Mouse (Mus musculus) embryonic fibroblast, embryonic 13.5 days (primary cell): Measurements from ENCODE around the gene Mgat4a. TPM values are rescaled to one million over a fixed set of nuclear protein-coding genes. Genes with fewer than 3 reads are reported as not detected.

Source experiments
- H3K27ac ChIP-seq: 2 replicates; pipeline ENCODE4 v1.5.1; 2012; ENCODE audit warnings: low read length, control low read depth, inconsistent platforms; ENCODE audit not compliant: insufficient read depth
- H3K4me1 ChIP-seq: 2 replicates; pipeline ENCODE4 v1.6.1; 2011; ENCODE audit warnings: low read length; ENCODE audit not compliant: control insufficient read depth, insufficient read depth
- H3K4me3 ChIP-seq: 2 replicates; pipeline ENCODE4 v1.5.1; 2011; ENCODE audit warnings: mild to moderate bottlenecking, control low read depth, low read length; ENCODE audit not compliant: insufficient read depth
- CTCF ChIP-seq: IDR thresholded peaks from 2 replicates; pipeline ENCODE4 v1.5.1; 2011; ENCODE audit warnings: mild to moderate bottlenecking, control low read depth, low read length, moderate library complexity, borderline replicate concordance; ENCODE audit not compliant: insufficient read depth
- POLR2A ChIP-seq: IDR thresholded peaks from 2 replicates; pipeline ENCODE4 v1.6.1; 2011; ENCODE audit warnings: low read depth, mild to moderate bottlenecking, control low read depth, low read length, moderate library complexity
- polyA plus RNA-seq: library from polyadenylated mRNA; stranded (reverse); fragments of >200 nt; gene quantifications from 2 replicates; pipeline ENCODE4 v1.2.4, GENCODE M21; 2011; ENCODE audit warnings: low read depth; ENCODE audit not compliant: missing spikeins, insufficient read length

Gene Mgat4a
- polyA plus RNA-seq, 1 experiment, result 2.2 TPM

- H3K27ac ChIP-seq, result no peak overlapping the region
- no peaks in the 10 kb centered on the region for H3K4me1 ChIP-seq
- TF ChIP-seq CTCF (no peak), POLR2A (no peak)
- H3K4me3 ChIP-seq, result no peak overlapping the region
Observed at GRCm38 (mm10) chr1:37495698-37496321, 45.0 kb downstream of the Mgat4a start.

- no peak overlapping the region for H3K4me3 ChIP-seq
- TF ChIP-seq CTCF (no peak), POLR2A (no peak)
- no peak overlapping the region for H3K27ac ChIP-seq
- no peaks in the 10 kb centered on the region for H3K4me1 ChIP-seq
Observed at GRCm38 (mm10) chr1:37495104-37495503, 45.7 kb downstream of the Mgat4a start.

- Histone ChIP-seq H3K4me3 (no peak overlapping the region), H3K4me1 (no peaks in the 10 kb centered on the region), H3K27ac (no peak overlapping the region)
- TF ChIP-seq POLR2A (no peak), CTCF (no peak)
Observed at GRCm38 (mm10) chr1:37491672-37492071, 49.1 kb downstream of the Mgat4a start.

DNA sequence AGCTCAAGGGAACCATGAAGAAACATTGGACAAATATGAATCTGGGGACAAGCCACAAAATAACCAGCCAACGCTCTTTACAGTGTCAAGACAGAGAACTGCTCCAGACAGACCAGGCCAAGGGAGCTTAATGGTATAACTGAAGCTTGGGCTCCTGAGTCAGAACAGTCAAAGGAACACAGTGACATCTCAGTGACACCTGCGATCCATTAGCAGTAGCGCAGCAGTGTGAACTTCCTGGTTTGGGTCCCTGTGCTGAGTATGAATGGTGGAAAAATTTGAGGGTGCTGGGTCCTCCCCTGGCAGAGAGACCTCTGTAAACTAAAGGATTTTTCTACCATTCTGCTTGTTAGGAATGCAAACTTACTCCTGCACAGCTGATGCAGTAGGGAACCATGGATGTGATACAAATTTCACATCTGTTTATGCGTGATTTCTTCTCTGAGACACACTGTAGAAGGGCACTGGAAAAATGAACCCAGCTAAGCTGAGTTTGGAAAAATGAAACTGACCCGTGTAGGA is 50.1 kb downstream of the Mgat4a start:
- H3K27ac ChIP-seq, result no peak overlapping the region
- no peak for TF ChIP-seq CTCF
- TF ChIP-seq POLR2A, result no peak
- no peak overlapping the region for H3K4me3 ChIP-seq
- H3K4me1 ChIP-seq, result no peaks in the 10 kb centered on the region

DNA sequence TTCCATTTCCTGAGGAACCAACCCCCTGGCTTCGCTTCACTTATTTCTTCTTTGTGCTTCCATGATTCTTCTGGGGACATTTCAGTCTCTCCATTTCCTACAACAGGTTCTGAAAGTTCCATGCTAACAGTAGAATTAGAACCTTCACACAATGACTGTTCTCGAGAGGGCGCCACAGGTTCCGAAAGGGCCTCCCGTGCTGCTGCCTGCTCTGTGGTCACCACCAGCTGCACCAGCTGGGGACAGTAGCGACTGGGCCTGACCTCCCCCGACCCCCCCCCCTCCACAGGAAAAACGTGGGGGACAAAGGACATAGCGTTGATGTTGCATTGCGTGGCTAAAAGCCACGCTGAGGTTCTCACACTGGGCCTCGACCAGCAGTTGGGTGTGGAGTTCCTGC is 52.3 kb downstream of the Mgat4a start:
- TF ChIP-seq POLR2A (no peak), CTCF (no peak)
- no peaks in the 10 kb centered on the region for H3K4me1 ChIP-seq
- H3K4me3 ChIP-seq, result no peak overlapping the region
- no peak overlapping the region for H3K27ac ChIP-seq

DNA sequence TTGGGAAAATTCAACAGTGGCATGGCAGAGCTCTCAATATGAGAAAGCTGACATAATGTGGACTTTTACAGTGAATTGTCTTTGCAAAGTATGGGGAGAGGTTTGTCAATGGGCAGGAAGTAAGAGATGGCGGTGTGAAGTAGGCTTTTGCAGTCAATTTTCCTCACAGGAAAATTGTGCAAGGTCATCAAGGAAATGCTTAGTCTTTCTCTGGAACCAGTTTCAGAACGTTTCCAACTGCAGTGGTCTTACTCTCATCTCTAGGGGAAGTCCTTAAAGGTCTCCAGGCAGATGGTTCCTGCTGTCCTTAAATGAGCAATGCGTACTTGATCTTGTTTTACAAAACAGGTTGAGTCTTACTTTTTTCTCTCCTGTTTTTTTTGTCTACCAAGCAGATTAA is 53.8 kb downstream of the Mgat4a start:
- Histone ChIP-seq H3K4me1 (no peaks in the 10 kb centered on the region), H3K4me3 (no peak overlapping the region), H3K27ac (no peak overlapping the region)
- TF ChIP-seq POLR2A (no peak), CTCF (no peak)

DNA sequence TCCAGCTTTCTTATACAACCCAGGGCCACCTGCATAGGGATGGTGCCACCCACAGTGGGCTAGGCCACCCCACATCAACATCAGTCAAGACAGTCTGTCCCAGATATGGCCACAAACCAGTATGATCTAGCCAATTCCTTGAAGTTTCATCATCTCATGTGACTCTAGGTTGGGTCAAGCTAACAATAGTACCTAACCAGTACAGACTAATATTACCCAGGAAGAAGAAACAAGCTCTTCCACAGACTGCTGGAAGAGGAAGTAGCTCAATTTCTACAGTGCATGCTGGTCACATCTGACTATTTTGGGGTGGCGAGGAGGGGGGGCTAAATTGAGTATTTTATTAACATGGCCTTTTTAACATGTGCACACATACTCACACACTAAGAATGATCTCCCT is 54.4 kb downstream of the Mgat4a start:
- no peak overlapping the region for H3K27ac ChIP-seq
- H3K4me1 ChIP-seq, result no peaks in the 10 kb centered on the region
- no peak for TF ChIP-seq CTCF
- TF ChIP-seq POLR2A, result no peak
- H3K4me3 ChIP-seq, result no peak overlapping the region

GRCm38 (mm10) chr1:37484612-37485011 is 56.2 kb downstream of the Mgat4a start:
- Histone ChIP-seq H3K27ac (no peak overlapping the region), H3K4me3 (no peak overlapping the region)
- TF ChIP-seq POLR2A, result no peak
- TF ChIP-seq CTCF, result no peak

DNA sequence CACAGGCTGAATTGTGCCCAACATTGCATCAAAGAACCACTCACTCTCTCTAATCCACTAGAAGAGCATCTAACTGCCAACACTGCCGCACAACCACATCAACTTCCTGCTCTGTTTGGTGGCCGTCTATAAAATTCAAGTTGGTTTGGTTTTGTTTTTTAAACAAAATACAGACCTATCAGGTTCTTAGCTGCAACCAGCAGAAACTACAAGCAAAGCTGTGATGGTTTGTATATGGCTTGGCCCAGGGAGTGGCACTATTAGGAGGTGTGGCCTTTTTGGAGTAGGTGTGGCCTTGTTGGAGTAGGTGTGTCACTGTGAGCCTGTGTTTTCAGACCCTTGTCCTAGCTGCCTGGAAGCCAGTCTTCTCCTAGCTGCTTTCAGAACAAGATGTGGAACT is 59.5 kb downstream of the Mgat4a start:
- TF ChIP-seq POLR2A, result no peak
- no peak for TF ChIP-seq CTCF
- no peak overlapping the region for H3K4me3 ChIP-seq
- H3K4me1 ChIP-seq, result no peaks in the 10 kb centered on the region
- no peak overlapping the region for H3K27ac ChIP-seq

More at GRCm38 (mm10) chr1:37484612-37485011, 56.2 kb downstream of the Mgat4a start:
- H3K4me1 ChIP-seq, result no peaks in the 10 kb centered on the region

GRCm38 (mm10) chr1:37480731-37481130 is 60.1 kb downstream of the Mgat4a start:
- no peak overlapping the region for H3K27ac ChIP-seq
- no peak for TF ChIP-seq POLR2A
- TF ChIP-seq CTCF, result no peak
- H3K4me3 ChIP-seq, result no peak overlapping the region
- H3K4me1 ChIP-seq, result no peaks in the 10 kb centered on the region
